Mouse (Mus musculus) granulocyte monocyte progenitor cell, adult 5-6 weeks (primary cell): Measurements from ENCODE around the gene Rbfox2. TPM values are rescaled to one million over a fixed set of nuclear protein-coding genes. Genes with fewer than 3 reads are reported as not detected.
A peak's percentile ranks its signal among the peaks of the same experiment; 100 is the strongest.
"Not testable (repeated sequence)": the region's sequence is repeated elsewhere in the genome, so short reads cannot be mapped to it uniquely, and the experiment has no call there.

Experiments used
- ATAC-seq: replicated peaks from 2 replicates; pipeline ENCODE4 v1.8.0; 2016; ENCODE audit warnings: mild to moderate bottlenecking, moderate TSS enrichment, inconsistent platforms; ENCODE audit not compliant: poor library complexity, severe bottlenecking
- total RNA-seq, 2 experiments: library from RNA; stranded (forward) in 1 of 2; stranded (reverse) in 1 of 2; fragments of 200-712, 200-1000 nt in 1 of 2; fragments of >200 nt in 1 of 2; fragmentation: Nextera tagmentation in 1 of 2; gene quantifications; 2 replicates each; pipeline ENCODE4 v1.2.3; 2014 to 2017

Rbfox2 gene
- total RNA-seq (2014; fragmentation: Nextera tagmentation) (0.19 and 0.24 TPM in 2 replicates), total RNA-seq (2017) (2.8 and 3.6 TPM in 2 replicates)

DNA sequence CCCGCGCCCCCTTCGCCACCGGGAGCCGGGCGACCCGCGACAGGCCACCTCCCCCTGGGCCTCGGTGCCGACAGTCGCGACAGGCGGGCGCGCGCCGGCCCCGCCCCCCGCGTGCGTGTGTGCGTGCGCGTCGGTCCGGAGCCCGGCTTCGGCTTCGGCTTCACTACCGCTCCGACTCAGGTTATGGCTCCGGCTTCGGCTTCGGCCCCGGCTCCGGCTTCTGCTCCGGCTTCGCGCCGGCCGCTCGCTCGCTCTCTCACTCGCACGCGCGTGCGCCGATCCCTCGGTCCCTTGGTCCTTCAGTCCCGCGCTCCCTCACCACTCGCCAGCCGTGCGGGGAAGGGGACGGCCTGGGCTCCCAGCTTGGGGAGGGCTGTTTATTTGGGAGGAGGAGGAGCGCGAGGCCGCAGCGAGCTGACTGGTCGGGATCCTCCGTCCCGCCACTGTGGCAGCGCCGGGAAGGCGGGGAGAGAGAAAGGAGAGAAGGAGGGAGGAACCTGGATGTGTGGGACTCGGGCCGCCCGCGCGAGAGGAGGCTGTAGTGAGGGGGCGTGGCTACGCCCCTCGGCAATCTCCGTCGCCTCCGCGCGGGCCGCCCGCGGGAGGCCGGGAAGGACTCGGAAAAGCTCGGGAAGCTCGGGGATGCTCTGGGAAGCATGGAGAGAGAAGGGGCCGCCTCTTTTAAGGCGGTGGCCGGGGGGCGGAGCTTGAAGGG, at the start of gene Rbfox2:
Gene Rbfox2 (minus strand): TSS at position 458 of the 715 bp plus-strand sequence.
- ATAC-seq: peak; percentile 80

DNA sequence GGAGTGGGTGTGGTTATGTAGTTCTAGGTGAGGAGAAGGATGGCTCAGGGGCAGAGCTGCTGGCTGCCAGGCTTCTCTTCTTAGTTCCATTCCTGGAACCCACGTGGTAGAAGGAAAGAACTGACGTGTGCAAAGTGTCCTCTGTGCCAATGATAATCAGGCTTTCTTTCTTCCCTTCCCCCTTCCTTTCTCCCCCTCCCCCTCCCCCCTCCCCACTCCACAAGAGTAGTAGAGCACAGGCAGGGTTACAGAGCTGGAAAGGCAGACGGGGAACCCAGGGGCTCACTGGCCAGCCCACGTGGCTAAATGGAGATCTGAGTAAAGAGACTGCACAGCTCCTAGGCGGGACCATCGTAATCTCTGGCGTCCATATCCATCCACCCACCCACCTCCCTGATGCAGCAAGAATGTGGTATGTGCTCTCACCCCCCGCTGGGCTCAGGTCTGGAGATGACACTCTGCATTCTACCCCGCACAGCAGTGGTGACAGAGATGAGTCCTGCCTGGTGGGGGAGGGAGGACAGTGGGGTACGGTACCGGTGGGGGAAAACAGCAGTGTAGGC, 49.5 kb upstream of the Rbfox2 start:
- ATAC-seq: no peak

DNA sequence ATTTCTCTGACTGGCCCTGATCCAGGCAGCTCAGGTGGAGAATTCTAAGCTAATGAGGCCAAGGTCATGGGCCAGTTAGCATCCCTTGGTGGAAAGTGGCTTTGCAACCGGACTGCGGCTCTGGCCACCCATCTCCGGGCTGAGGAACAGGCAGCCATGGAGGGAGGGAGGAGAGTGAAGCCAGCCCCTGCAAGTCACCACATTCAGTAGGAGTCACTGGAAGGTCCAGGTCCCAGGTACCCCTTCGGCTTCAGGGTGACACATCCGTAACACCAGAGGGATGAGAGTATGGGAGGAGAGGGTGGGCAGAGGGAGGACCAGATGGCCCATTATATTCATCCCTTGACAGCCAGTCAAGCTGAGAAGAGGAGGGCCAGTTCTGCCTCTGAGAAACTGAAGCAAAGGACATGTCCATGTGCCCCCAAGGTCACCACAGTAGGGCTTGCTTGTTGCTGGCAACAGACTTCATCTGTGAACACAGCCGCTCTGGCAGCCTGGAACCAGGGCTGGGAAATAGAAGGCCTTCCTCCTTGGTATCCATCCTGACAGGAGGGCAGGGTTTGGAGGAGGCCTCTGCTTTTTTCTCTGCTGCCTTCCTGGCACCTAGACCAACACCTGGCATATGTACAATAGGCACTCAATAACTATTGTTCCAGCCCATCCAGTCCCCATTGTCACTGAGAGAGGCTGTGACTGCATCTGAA, 48.2 kb upstream of the Rbfox2 start:
- no peak for ATAC-seq

DNA sequence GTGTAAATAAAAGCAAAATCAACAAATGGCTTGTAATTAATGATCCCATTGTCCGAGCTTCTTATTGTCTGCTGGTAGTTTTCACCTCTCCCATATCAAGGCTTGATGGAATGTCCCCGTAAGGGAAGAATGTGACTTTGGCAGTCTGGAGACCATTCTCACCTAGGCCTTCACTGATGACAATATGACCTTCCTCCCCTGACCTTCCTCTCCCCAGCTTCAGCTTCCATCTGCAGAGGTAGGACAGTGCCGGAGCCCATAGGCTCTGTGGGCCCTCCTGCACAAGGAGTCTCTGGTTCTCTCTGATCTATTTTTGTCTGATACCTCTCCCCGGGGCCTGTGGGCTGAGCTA, 47.7 kb upstream of the Rbfox2 start:
- ATAC-seq: no peak

DNA sequence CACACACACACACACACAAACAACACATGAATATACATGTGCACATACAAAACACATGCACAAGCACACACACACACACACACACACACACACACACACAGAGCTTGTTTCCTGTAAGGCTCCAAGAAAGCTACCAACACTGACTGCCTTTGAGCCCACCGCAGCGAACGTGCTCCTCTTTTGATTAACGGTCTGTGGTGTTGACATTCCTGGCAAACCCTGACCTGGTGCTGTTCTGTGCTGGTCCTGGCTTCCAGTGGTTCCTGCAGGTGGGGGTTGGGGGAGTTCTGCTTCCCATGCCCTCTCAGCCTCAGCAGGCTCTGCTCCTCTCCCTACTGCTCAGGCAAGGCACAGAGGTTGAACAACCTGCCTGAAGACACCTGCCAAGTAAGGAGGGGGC, 47.0 kb upstream of the Rbfox2 start:
- no peak for ATAC-seq

DNA sequence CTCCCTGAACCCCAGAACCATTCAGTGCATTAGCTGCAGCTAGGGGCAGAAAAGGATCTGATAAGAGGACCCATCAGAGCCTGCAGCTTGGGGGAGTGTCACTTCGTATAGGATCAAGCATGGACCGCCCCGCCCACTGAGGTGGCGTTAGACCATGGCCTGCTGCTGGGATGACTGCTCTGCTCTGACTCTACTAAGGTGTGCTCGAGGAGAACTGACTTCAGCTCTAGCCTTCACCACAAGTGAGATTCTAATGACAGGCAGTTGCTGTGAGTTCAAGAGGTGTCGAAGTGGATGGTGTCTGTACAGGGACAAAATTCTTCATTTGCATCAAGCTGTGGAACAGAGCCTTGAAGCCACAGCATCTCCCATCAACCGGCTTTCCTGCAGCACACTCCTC, 46.1 kb upstream of the Rbfox2 start:
- no peak for ATAC-seq

DNA sequence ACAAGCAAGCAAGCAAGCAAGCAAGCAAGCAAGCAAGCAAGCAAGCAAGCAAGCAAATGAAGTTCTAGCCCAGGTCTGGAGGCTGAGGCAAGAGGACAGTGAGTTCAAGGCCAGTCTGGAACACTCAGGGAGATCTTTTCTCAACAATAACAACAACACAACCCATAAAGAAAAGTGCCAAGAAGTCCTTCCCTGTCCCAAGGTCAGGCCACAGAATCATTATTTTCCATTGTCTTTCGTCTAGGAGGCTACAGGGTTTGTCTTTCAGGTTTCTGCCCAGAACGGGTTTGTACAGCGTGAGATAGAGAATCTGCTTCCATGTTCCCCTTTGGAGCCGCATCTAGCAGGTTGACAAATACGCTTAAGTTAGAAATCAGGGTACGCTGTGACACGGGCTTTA, 43.3 kb upstream of the Rbfox2 start:
- no peak for ATAC-seq

DNA sequence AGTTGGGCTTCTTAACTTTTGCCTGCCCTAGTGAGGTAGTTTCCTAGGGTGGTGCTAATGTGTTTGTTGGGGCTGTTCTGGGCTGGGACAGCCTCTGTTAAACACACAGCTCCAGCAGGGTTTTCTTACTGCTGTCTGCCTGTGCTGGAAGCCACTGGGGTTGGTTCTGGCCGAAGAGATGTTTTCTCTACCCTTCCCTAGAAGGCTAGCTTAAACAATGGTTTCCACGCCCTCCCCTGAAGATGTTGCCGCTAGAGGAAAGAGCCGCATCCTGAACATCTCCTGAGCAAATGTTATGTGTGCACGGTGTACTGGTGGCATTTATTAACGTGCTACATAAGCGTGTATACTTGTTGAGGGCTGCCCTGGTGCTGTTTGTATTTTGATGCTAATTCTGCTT, 41.3 kb upstream of the Rbfox2 start:
- ATAC-seq: no peak

DNA sequence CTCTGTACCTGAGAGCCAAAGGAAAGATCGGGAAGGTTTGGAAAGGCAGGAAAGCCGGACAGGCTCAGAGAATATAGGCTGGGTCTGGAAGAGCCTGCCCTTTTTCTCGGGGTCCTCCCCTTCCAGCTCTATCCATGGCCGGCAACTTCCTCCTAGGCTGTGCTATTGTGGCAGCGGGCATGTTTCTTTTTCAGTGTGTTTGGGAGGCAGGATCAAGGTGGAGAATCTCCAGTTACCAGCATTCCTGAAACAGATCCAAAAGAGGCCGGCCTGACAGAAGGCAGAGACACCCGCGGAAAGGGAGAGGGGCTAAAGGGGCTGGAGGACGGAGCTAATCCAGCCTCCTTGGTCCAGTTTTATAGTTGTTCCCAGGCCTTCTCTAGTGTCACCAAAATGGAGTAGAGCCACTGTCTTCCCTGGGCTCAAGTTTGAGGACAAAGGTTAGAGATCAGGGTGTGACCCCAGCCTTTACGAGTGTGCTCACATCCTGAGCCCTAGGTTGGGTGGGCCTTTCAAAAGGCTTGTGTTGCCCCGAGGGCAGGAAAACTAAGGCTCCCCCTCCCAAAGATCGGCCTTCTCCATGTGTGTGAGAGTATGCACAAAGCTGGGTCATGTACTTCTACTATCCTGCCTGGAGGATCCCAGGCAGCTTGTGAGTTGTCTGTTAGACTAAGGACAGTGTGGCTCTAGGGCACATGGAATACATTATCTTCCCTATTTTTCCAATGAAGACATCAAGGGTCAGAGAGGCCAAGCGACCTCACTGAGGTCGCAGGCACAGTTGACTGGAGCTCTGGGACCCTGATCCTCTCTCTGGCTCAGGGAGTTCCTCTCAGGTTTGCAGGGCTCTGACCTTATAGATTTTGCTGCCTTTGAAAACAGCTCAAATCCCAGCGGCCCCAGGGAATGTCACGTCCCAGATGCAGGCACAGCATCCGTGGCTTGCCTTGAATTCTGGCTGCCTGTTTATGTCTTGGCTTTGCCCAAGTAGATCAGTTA, 37.6 kb upstream of the Rbfox2 start:
- ATAC-seq: no peak

DNA sequence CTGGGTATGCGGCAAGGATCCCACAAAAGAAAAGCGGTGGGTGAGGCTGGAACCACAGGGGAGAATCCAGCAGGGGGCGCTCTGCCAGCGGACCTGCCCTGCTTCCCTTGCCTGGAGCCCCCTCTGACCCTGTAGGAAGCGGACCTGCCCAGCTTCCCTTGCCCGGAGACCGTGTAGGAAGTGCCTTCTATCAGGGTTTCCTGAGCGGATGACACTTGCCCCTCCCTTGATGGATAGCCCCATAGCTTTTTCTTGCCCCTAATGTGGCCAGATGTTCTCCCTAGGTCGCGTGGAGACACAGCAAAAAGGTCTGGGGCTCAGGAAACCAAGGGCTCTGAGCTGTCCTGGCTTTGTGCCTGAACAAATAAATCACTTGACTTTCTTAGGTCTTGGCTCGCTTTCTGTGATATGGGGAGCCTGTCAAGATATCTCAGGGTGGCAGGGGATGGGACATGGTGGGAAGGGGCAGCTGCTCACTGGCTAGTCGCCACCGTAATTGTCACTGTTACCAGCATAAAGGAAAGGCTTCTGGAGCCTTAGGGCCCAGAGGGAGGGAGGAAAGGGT, 36.8 kb upstream of the Rbfox2 start:
- peak; percentile 73 for ATAC-seq

DNA sequence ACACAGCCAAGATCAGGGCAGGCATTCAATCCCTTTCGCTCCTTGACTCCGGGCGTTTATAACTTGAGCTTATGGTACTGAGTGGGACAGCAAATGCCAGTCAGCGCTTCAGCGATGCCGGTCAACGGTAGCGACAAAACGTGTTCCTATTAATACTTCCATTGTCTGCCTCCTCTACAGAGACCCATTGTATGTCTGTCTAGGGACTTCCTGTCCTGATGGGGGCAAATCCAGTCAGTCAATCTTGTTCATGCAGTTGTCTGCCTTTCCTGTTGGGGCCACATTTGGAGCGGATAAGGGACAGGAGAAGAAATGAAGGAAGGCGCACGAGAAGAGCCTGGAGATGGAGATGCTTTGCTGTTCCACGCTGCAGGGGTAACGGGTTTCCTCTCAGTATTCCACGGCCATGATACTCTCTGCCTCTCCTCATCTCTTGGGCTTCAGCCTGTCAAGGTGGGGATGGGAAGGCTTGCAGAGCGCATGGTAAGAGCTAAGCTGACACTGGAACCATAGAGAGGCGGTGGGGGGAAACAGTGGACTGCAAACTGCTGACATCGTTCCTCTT, 36.2 kb upstream of the Rbfox2 start:
- ATAC-seq: no peak

DNA sequence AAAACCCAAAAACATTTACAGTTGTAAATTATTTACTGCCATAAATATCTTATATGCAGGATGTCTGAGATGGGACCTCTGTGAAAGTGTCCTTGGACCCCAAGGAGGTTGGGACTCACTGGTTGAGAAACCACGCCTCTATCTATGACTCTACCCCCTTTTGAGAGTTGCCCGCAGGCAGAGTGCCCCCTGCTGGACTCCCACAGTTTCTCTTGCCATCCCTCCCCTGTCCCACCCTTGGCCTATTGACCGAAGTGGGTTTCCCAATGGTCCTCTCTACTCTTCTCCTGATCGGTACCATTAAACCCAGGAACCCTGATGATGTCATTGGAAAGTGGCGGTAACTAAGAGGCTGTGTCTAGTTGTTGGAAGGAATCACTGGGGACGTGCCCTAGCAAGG, 35.2 kb upstream of the Rbfox2 start:
- no peak for ATAC-seq

DNA sequence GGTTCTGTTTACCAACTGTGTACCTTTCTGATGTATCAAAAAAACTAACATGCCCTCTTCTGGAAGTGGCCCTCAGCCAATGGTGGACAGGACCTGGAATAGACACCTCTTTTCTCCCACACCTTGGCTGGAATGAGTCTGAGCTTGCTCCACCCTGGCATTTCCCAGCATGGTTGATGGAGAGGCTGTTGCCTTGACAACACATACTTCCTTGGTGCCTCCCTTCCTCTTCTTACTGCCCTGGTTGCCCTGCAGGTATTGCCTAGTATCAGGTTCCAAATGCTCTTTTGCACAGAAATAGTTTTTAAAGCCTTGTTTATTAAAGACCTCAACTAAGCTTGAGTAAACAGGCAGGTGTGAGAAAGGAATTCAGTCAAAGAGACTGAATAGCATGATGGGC, 33.8 kb upstream of the Rbfox2 start:
- no peak for ATAC-seq

DNA sequence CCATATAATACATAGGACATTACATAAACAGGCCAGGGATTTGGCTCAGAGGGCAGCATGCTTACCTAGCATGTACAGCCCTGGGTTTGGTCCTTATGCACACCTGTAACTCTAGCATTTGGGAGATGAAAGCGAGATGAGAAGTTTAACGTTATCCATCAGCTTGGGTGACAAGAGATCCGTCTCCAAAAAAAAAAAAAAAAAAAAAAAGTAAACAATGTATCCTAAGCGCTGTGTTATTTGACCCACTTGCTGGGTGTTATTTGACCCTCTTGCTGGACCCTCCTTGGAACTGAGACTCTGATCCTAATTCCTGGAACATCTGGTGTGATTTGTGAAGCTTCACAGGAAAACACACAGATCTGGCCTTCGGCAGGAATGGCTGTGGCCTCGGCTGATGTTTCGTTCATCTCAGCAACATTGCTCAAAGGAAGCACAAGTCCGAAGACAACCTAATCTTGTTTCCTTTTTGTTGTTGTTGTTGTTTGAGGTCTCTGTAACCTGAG, 32.2 kb upstream of the Rbfox2 start:
- no peak for ATAC-seq

DNA sequence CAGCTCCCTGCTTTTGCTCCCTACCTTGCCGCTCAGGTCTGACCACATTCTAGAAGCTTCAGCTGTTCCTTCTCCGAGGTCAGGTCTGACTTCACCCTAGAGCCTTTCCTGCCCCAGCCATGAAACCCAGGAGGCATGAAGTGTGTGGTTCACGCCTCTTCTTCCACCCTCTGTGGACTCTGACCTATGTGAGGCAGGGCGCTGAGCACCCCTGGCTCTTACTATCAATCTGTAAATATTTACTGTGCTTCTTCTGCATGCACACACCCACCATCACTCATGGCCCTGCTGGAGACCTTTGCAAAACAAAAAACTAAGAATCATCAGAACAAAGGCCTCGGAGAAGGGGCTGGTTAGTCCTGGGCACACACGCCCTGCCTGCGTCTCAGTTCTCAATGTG, 31.6 kb upstream of the Rbfox2 start:
- ATAC-seq: no peak

DNA sequence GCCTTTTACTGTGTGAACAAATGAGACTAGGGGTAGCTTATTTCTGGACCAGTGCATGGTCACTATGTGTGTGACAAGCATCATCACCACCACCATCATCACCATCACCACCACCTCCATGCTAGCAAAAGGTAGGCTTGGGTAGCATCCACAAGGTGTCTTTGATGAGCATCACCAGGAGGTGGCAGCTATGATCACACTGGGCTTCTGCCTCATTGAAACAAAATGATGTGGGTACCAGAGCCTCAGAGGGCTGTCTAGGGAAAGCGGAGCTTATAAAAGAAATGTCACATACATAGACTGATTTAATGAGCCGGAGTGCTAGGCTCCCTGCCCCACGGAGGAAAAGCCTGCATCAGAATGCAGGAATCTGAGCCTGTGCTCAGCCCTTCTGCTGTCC, 31.1 kb upstream of the Rbfox2 start:
- ATAC-seq: no peak

DNA sequence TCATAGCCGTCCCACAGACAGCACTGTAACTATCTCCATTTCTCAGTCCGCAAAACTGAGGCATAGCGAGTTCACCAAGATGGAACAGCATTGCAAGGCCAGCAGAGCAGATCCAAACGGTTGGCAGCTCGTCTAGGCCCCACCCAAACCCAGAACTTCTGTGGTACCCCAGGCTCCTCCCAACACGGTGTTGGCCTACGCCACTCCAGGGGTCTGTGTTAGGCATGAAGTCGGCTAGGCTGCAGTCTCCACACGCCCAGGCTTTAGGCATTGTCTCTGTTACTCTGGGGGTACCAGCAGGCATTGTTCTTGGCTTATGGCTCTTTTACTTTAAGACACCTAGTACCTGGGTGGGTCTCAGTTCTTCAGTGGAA, 30.2 kb upstream of the Rbfox2 start:
- no peak for ATAC-seq

DNA sequence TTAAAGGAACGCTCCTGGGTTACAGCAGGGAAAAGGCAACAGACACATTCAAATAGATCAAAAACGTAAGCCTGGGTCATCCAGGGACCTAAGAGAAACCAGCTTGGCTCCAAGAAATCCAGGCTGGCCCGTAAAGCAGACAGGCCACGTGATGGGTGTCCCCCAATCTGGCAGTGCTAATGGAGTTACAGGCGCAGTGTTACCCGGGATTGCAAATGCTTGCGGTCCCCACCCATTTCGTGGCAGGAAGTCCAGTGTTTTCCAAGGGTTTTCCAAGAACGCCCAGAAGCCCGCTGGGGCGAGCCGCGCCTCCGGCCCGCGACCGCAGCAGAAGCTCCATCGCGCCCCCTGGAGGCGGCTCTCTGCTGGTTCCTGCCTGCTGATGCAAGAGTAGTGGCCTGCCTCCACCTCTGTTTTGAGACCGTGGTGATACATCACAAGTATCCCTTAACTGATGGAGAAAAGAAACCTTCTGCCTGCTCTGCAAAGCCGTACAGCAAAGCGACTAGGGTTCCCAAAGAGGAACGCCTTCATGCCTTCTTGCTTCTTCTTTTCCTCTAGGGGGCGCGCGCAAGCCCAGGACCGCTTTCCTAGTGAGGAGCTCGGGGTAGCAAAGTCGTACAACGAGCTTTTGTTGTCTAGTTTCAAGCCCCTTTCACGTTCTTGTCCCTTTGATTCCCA, 29.6 kb upstream of the Rbfox2 start:
- peak; percentile 65 for ATAC-seq

DNA sequence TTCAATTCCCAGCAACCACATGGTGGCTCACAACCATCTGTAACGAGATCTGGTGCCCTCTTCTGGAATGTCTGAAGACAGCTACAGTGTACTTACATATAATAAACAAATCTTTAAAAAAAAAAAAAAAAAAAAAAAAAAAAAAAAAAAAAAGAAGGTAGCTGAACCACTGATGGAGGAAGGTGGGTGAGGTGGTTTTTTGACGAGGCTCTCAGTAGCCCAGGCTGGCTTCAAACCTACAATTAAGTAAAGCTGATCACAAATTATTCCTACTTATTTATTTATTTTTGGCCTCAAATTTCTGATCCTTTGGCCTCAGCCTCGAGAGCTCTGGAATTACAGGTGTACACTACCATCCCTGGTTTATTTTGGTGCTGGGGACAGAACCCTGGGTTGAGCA, 28.4 kb upstream of the Rbfox2 start:
- ATAC-seq: not testable (repeated sequence)
